Mouse (Mus musculus) MN1 (cell line): ENCODE measurements around the gene Prss53.
"Not testable (repeated sequence)": the region's sequence is repeated elsewhere in the genome, so short reads cannot be mapped to it uniquely, and the experiment has no call there.

Experiments used
- DNase-seq: peaks from one replicate; pipeline ENCODE4 v3.0.0-alpha.2; 2016; ENCODE audit warnings: low spot score

Gene Prss53

GRCm38 (mm10) chr7:127875627-127876001, 15.2 kb downstream of the Prss53 start:
- peak; percentile 97 for DNase-seq

GRCm38 (mm10) chr7:127874812-127875626, 15.8 kb downstream of the Prss53 start:
- DNase-seq = no peak

- DNase-seq = no peak
Measured at GRCm38 (mm10) chr7:127870136-127870821, 20.5 kb downstream of the Prss53 start.

- DNase-seq = peak; percentile 73
Measured at GRCm38 (mm10) chr7:127869149-127869810, 21.5 kb downstream of the Prss53 start.

- DNase-seq = no peak
Measured at GRCm38 (mm10) chr7:127867641-127868040, 23.1 kb downstream of the Prss53 start.

GRCm38 (mm10) chr7:127866434-127866833, 24.3 kb downstream of the Prss53 start:
- no peak for DNase-seq

GRCm38 (mm10) chr7:127858258-127858657, 32.5 kb downstream of the Prss53 start:
- no peak for DNase-seq

GRCm38 (mm10) chr7:127850906-127851305, 39.9 kb downstream of the Prss53 start:
- no peak for DNase-seq

- no peak for DNase-seq
Measured at GRCm38 (mm10) chr7:127849973-127850875, 40.5 kb downstream of the Prss53 start.

- peak; percentile 84 for DNase-seq
Measured at GRCm38 (mm10) chr7:127842001-127842718, 48.6 kb downstream of the Prss53 start.

- DNase-seq = peak; percentile 96
Measured at GRCm38 (mm10) chr7:127841340-127842000, 49.3 kb downstream of the Prss53 start.

GRCm38 (mm10) chr7:127840886-127841285, 49.9 kb downstream of the Prss53 start:
- DNase-seq = peak; percentile 65

GRCm38 (mm10) chr7:127840031-127840430, 50.7 kb downstream of the Prss53 start:
- DNase-seq = not testable (repeated sequence)

GRCm38 (mm10) chr7:127837878-127838277, 52.9 kb downstream of the Prss53 start:
- not testable (repeated sequence) for DNase-seq

- DNase-seq = no peak
Measured at GRCm38 (mm10) chr7:127837473-127837872, 53.3 kb downstream of the Prss53 start.
